Comparison of ENCODE assay signal across 9 mouse cellular contexts in genomic region chr3:87565623-87566022, GRCm38 (mm10). TPM values are rescaled to one million over a fixed set of nuclear protein-coding genes. Genes with fewer than 3 reads are reported as not detected.
DNase-seq lines count a peak whose midpoint lies in the region; ATAC-seq and TF ChIP-seq lines count a peak whose summit lies in the region.
"Had no signal": no experiment of that assay in that cellular context is flagged by ENCODE, and none has a peak within 500 bp of the region (broad histone marks: within the 10 kb centered on the region; RNA-seq: fewer than 3 reads in every experiment).

No protein-coding gene starts in this region.

- TF ChIP-seq EP300 in ES-Bruce4 (IDR thresholded peaks at IDR 0.05; ENCODE audit: insufficient read depth, low read depth, low read length), result no peak

- peak overlapping the region; percentile 49 for H3K4me2 ChIP-seq in midbrain, embryonic 12.5 days (replicated peaks)

- peak overlapping the region; percentile 60 for H3K27ac ChIP-seq in ES-Bruce4 (ENCODE audit: insufficient read depth, low read length)
- H3K27ac ChIP-seq in hindbrain, embryonic 10.5 days, result peak overlapping the region; percentile 89
- H3K27ac ChIP-seq in midbrain, embryonic 12.5 days (replicated peaks), result peak overlapping the region; percentile 91
- H3K27ac ChIP-seq: kidney, postnatal 0 days had no signal

- H3K9ac ChIP-seq in ES-Bruce4 (ENCODE audit: low read depth, poor library complexity, severe bottlenecking), result peak overlapping the region; percentile 8; the same call in 1 of the 2 replicates
- H3K9ac ChIP-seq in midbrain, embryonic 12.5 days (replicated peaks), result peak overlapping the region; percentile 38

- TF ChIP-seq POLR2A in ES-Bruce4 (IDR thresholded peaks at IDR 0.05; ENCODE audit: insufficient read depth, low read length), result no peak

- 86% methylated on average over 6 of the region's 6 CpGs for WGBS in hindbrain, embryonic 10.5 days
- 77% methylated on average over 6 of the region's 6 CpGs for WGBS in midbrain, embryonic 12.5 days

- no peaks in the 10 kb centered on the region for H3K27me3 ChIP-seq in ES-Bruce4 (ENCODE audit: control insufficient read depth, insufficient read depth, low read length, poor library complexity, severe bottlenecking)
- 0 out of 2 replicates have a peak, but pooled peaks cover 3% of the 10 kb centered on the region for H3K27me3 ChIP-seq in hindbrain, embryonic 10.5 days (ENCODE audit: insufficient read depth, poor library complexity, severe bottlenecking)
- H3K27me3 ChIP-seq in midbrain, embryonic 12.5 days, result no peaks in the 10 kb centered on the region; the same call in 1 of the 2 replicates

- intact Hi-C loops in gastrocnemius, postnatal 14 days (cut with DNase I; ENCODE audit: low total_unique reads), result loop anchor here (10.0 kb wide), 1 partner anchor 151 kb away; no protein-coding TSS in a partner anchor

- H3K9me3 ChIP-seq in ES-Bruce4 (replicated peaks; ENCODE audit: control insufficient read depth, insufficient read depth, low read length, poor library complexity, severe bottlenecking), result no peaks in the 10 kb centered on the region
- no peaks in the 10 kb centered on the region for H3K9me3 ChIP-seq in hindbrain, embryonic 10.5 days
- no peaks in the 10 kb centered on the region for H3K9me3 ChIP-seq in midbrain, embryonic 12.5 days

- H3K36me3 ChIP-seq in ES-Bruce4 (ENCODE audit: control insufficient read depth, insufficient read depth, low read length, poor library complexity, severe bottlenecking), result no peaks in the 10 kb centered on the region
- H3K36me3 ChIP-seq in hindbrain, embryonic 10.5 days, result no peaks in the 10 kb centered on the region
- H3K36me3 ChIP-seq in midbrain, embryonic 12.5 days, result no peaks in the 10 kb centered on the region

- H3K4me1 ChIP-seq in ES-Bruce4 (ENCODE audit: control insufficient read depth, insufficient read depth, low read length), result no peaks in the 10 kb centered on the region
- peaks cover 17% of the 10 kb centered on the region for H3K4me1 ChIP-seq in hindbrain, embryonic 10.5 days (replicated peaks)
- H3K4me1 ChIP-seq in midbrain, embryonic 12.5 days, result peaks cover 5% of the 10 kb centered on the region

- no peak; the same call in 1 of the 2 replicates for ATAC-seq in cerebellum, adult (ENCODE audit: insufficient number of reproducible peaks, low FRiP score, low TSS enrichment)
- no peak; the same call in 1 of the 2 replicates for ATAC-seq in midbrain, embryonic 12.5 days (ENCODE audit: low FRiP score, low read depth)

- peak overlapping the region; percentile 19 for H3K4me3 ChIP-seq in ES-Bruce4 (ENCODE audit: low read depth, low read length)
- H3K4me3 ChIP-seq in hindbrain, embryonic 10.5 days, result peak overlapping the region; percentile 36
- H3K4me3 ChIP-seq in midbrain, embryonic 12.5 days, result peak overlapping the region; percentile 33

- no peak for TF ChIP-seq CTCF in ES-Bruce4 (IDR thresholded peaks at IDR 0.05; ENCODE audit: low read depth, low read length)

- peak; percentile 45 to 51 for DNase-seq in cerebellum, postnatal 10 days
- DNase-seq in hindbrain, embryonic 10.5 days (ENCODE audit: low spot score), result no peak
- no peak for DNase-seq in gastrocnemius, postnatal 14 days
- no peak for DNase-seq in spleen, postnatal 14 days (ENCODE audit: low spot score in 2 of 2)
- DNase-seq in lung, postnatal 25 days (ENCODE audit: low spot score), result no peak

RNA-seq across cellular contexts. Expression of gene Etv3, which starts 40.4 kb away (rescaled TPM):
- polyA plus RNA-seq in ES-Bruce4 (2011; ENCODE audit: insufficient read depth, insufficient read length, low read depth, missing spikeins), result 12.6 and 14.6 TPM in 2 replicates
- polyA plus RNA-seq in hindbrain, embryonic 10.5 days (2016; fragmentation: Nextera tagmentation; extraction: Ambion mirVana), result 9.6 and 12.2 TPM in 2 replicates
- 13.8 and 15.4 TPM in 2 replicates for polyA plus RNA-seq in midbrain, embryonic 12.5 days (2016; fragmentation: Nextera tagmentation; extraction: Ambion mirVana)
- 1 to 10 TPM; 9.5 to 9.8 TPM for total RNA-seq in gastrocnemius, postnatal 14 days (2021)

RNA-seq across cellular contexts. Expression of gene Arhgef11, which starts 51.7 kb away (rescaled TPM):
- polyA plus RNA-seq in ES-Bruce4 (2011; ENCODE audit: insufficient read depth, insufficient read length, low read depth, missing spikeins), result 14.6 and 16.7 TPM in 2 replicates
- polyA plus RNA-seq in hindbrain, embryonic 10.5 days (2016; fragmentation: Nextera tagmentation; extraction: Ambion mirVana), result 14.9 and 18.7 TPM in 2 replicates
- 28.7 and 29.1 TPM in 2 replicates for polyA plus RNA-seq in midbrain, embryonic 12.5 days (2016; fragmentation: Nextera tagmentation; extraction: Ambion mirVana)
- 10 to 100 TPM; 15.2 to 16.4 TPM for total RNA-seq in gastrocnemius, postnatal 14 days (2021)

Comparison
In these comparisons a context has a peak if more than half of its experiments do, and no peak if none do; other contexts are left out.
1. DNase-seq: peak in cerebellum, postnatal 10 days (2 of 2); none in hindbrain, embryonic 10.5 days (single experiment), gastrocnemius, postnatal 14 days (single experiment), spleen, postnatal 14 days (0 of 2) and lung, postnatal 25 days (single experiment).
2. Peak in every context shown above with its lines, with median percentiles within 50 percentile points of each other: H3K27ac ChIP-seq and H3K4me3 ChIP-seq.